Mouse (Mus musculus): ENCODE data around the gene Pole. TPM values are rescaled to one million over a fixed set of nuclear protein-coding genes. Genes with fewer than 3 reads are reported as not detected.

The Pole gene
- polyA plus RNA-seq, 1 experiment from 2014 or later = 56.1 TPM

GRCm38 (mm10) chr5:110286446-110287083, 459 bp downstream of the Pole start:
- WGBS = 5% methylated on average over 31 of the region's 31 CpGs
- peak overlapping the region; percentile 84 for H3K4me3 ChIP-seq
- peaks cover 27% of the 10 kb centered on the region for H3K36me3 ChIP-seq
- peaks cover 19% of the 10 kb centered on the region for H3K4me1 ChIP-seq
- H3K9me3 ChIP-seq (replicated peaks) = no peaks in the 10 kb centered on the region
- H3K27ac ChIP-seq = peak overlapping the region; percentile 95
- no peak for DNase-seq (ENCODE audit: low spot score)
- H3K27me3 ChIP-seq (ENCODE audit: low read depth, poor library complexity, severe bottlenecking) = peaks cover 23% of the 10 kb centered on the region

- peaks cover 23% of the 10 kb centered on the region for H3K27me3 ChIP-seq (ENCODE audit: low read depth, poor library complexity, severe bottlenecking)
- no peak overlapping the region for H3K27ac ChIP-seq
- peak overlapping the region; percentile 84 for H3K4me3 ChIP-seq
- H3K9me3 ChIP-seq (replicated peaks) = no peaks in the 10 kb centered on the region
- WGBS = 81% methylated on average over 2 of the region's 2 CpGs
- peaks cover 19% of the 10 kb centered on the region for H3K4me1 ChIP-seq
- H3K36me3 ChIP-seq = peaks cover 32% of the 10 kb centered on the region
- DNase-seq (ENCODE audit: low spot score) = no peak
Observed at GRCm38 (mm10) chr5:110287084-110287475, 974 bp downstream of the Pole start.

GRCm38 (mm10) chr5:110291649-110292048, 5.5 kb downstream of the Pole start:
- 94% methylated on average over 1 of the region's 1 CpGs for WGBS

GRCm38 (mm10) chr5:110296637-110297036, 10.5 kb downstream of the Pole start:
- no peak for DNase-seq (ENCODE audit: low spot score)
- Histone ChIP-seq H3K4me1 (no peaks in the 10 kb centered on the region), H3K27ac (no peak overlapping the region), H3K9me3 (replicated peaks) (no peaks in the 10 kb centered on the region), H3K27me3 (ENCODE audit: low read depth, poor library complexity, severe bottlenecking) (no peaks in the 10 kb centered on the region), H3K36me3 (peaks cover 99% of the 10 kb centered on the region), H3K4me3 (no peak overlapping the region)
- WGBS = 100% methylated on average over 1 of the region's 1 CpGs

More at GRCm38 (mm10) chr5:110291649-110292048, 5.5 kb downstream of the Pole start:
- Histone ChIP-seq H3K27ac (no peak overlapping the region), H3K4me3 (no peak overlapping the region), H3K4me1 (peaks cover 8% of the 10 kb centered on the region), H3K36me3 (peaks cover 77% of the 10 kb centered on the region), H3K9me3 (replicated peaks) (no peaks in the 10 kb centered on the region), H3K27me3 (ENCODE audit: low read depth, poor library complexity, severe bottlenecking) (no peaks in the 10 kb centered on the region)
- DNase-seq (ENCODE audit: low spot score) = no peak

GRCm38 (mm10) chr5:110300591-110300990, 14.5 kb downstream of the Pole start:
- H3K9me3 ChIP-seq (replicated peaks) = no peaks in the 10 kb centered on the region
- H3K36me3 ChIP-seq = peaks cover 100% of the 10 kb centered on the region
- H3K4me1 ChIP-seq = no peaks in the 10 kb centered on the region
- H3K27me3 ChIP-seq (ENCODE audit: low read depth, poor library complexity, severe bottlenecking) = no peaks in the 10 kb centered on the region
- no peak overlapping the region for H3K27ac ChIP-seq
- H3K4me3 ChIP-seq = no peak overlapping the region
- DNase-seq (ENCODE audit: low spot score) = no peak
- 98% methylated on average over 2 of the region's 2 CpGs for WGBS

GRCm38 (mm10) chr5:110308861-110309260, 22.8 kb downstream of the Pole start:
- H3K27ac ChIP-seq = no peak overlapping the region
- DNase-seq (ENCODE audit: low spot score) = no peak
- 95% methylated on average over 7 of the region's 7 CpGs for WGBS
- no peak overlapping the region for H3K4me3 ChIP-seq
- peaks cover 100% of the 10 kb centered on the region for H3K36me3 ChIP-seq
- H3K4me1 ChIP-seq = no peaks in the 10 kb centered on the region
- H3K9me3 ChIP-seq (replicated peaks) = no peaks in the 10 kb centered on the region
- H3K27me3 ChIP-seq (ENCODE audit: low read depth, poor library complexity, severe bottlenecking) = no peaks in the 10 kb centered on the region

GRCm38 (mm10) chr5:110313127-110313526, 27.0 kb downstream of the Pole start:
- Histone ChIP-seq H3K4me3 (no peak overlapping the region), H3K36me3 (peaks cover 98% of the 10 kb centered on the region), H3K4me1 (no peaks in the 10 kb centered on the region), H3K9me3 (replicated peaks) (no peaks in the 10 kb centered on the region), H3K27ac (no peak overlapping the region), H3K27me3 (ENCODE audit: low read depth, poor library complexity, severe bottlenecking) (no peaks in the 10 kb centered on the region)
- no peak for DNase-seq (ENCODE audit: low spot score)
- WGBS = 96% methylated on average over 3 of the region's 3 CpGs

- Histone ChIP-seq H3K4me1 (no peaks in the 10 kb centered on the region), H3K4me3 (no peak overlapping the region), H3K36me3 (peaks cover 97% of the 10 kb centered on the region), H3K27ac (no peak overlapping the region), H3K27me3 (ENCODE audit: low read depth, poor library complexity, severe bottlenecking) (no peaks in the 10 kb centered on the region), H3K9me3 (replicated peaks) (no peaks in the 10 kb centered on the region)
- DNase-seq (ENCODE audit: low spot score) = no peak
- WGBS = 74% methylated on average over 3 of the region's 3 CpGs
Observed at GRCm38 (mm10) chr5:110330508-110330907, 44.4 kb downstream of the Pole start.

GRCm38 (mm10) chr5:110338792-110339191, 52.7 kb downstream of the Pole start:
- 96% methylated on average over 2 of the region's 2 CpGs for WGBS
- H3K27me3 ChIP-seq (ENCODE audit: low read depth, poor library complexity, severe bottlenecking) = peaks cover 35% of the 10 kb centered on the region
- peaks cover 63% of the 10 kb centered on the region for H3K36me3 ChIP-seq
- DNase-seq (ENCODE audit: low spot score) = no peak
- H3K4me1 ChIP-seq = peaks cover 18% of the 10 kb centered on the region
- H3K27ac ChIP-seq = no peak overlapping the region
- no peak overlapping the region for H3K4me3 ChIP-seq
- no peaks in the 10 kb centered on the region for H3K9me3 ChIP-seq (replicated peaks)

GRCm38 (mm10) chr5:110342648-110343284, 56.7 kb downstream of the Pole start, which contains the start of gene P2rx2:
Gene P2rx2 (minus strand): TSS chr5:110343212.
- Histone ChIP-seq H3K4me1 (peaks cover 18% of the 10 kb centered on the region), H3K27ac (peak within 1 kb of the TSS; percentile 37; the same call in 1 of the 2 replicates), H3K9me3 (replicated peaks) (no peaks in the 10 kb centered on the region), H3K4me3 (peak within 1 kb of the TSS; percentile 57), H3K36me3 (peaks cover 24% of the 10 kb centered on the region), H3K27me3 (ENCODE audit: low read depth, poor library complexity, severe bottlenecking) (peaks cover 48% of the 10 kb centered on the region)
- peak; percentile 68 for DNase-seq (ENCODE audit: low spot score)
- 3% methylated on average over 43 of the region's 43 CpGs for WGBS

- H3K4me1 ChIP-seq = peaks cover 18% of the 10 kb centered on the region
- 77% methylated on average over 4 of the region's 4 CpGs for WGBS
- no peak for DNase-seq (ENCODE audit: low spot score)
- no peak within 1 kb of the TSS for H3K27ac ChIP-seq
- peaks cover 6% of the 10 kb centered on the region for H3K36me3 ChIP-seq
- peaks cover 48% of the 10 kb centered on the region for H3K27me3 ChIP-seq (ENCODE audit: low read depth, poor library complexity, severe bottlenecking)
- H3K4me3 ChIP-seq = no peak within 1 kb of the TSS
- no peaks in the 10 kb centered on the region for H3K9me3 ChIP-seq (replicated peaks)
Observed at GRCm38 (mm10) chr5:110344524-110344923, 58.4 kb downstream of the Pole start, which contains the start of gene Lrcol1. Gene Lrcol1 (plus strand): TSS chr5:110344730.

- Histone ChIP-seq H3K27me3 (ENCODE audit: low read depth, poor library complexity, severe bottlenecking) (peaks cover 46% of the 10 kb centered on the region), H3K9me3 (replicated peaks) (no peaks in the 10 kb centered on the region)
- WGBS = 84% methylated on average over 4 of the region's 4 CpGs
Observed at GRCm38 (mm10) chr5:110345553-110345952, 59.4 kb downstream of the Pole start.

GRCm38 (mm10) chr5:110347006-110347405, 60.9 kb downstream of the Pole start:
- no peak overlapping the region for H3K4me3 ChIP-seq
- 87% methylated on average over 8 of the region's 8 CpGs for WGBS
- no peaks in the 10 kb centered on the region for H3K9me3 ChIP-seq (replicated peaks)
- H3K27me3 ChIP-seq (ENCODE audit: low read depth, poor library complexity, severe bottlenecking) = peaks cover 31% of the 10 kb centered on the region
- no peaks in the 10 kb centered on the region for H3K36me3 ChIP-seq
- no peak overlapping the region for H3K27ac ChIP-seq
- peaks cover 18% of the 10 kb centered on the region for H3K4me1 ChIP-seq
- DNase-seq (ENCODE audit: low spot score) = no peak

More at GRCm38 (mm10) chr5:110345553-110345952, 59.4 kb downstream of the Pole start:
- no peak for DNase-seq (ENCODE audit: low spot score)
- Histone ChIP-seq H3K27ac (no peak overlapping the region), H3K36me3 (no peaks in the 10 kb centered on the region; the same call in 1 of the 2 replicates), H3K4me3 (no peak overlapping the region), H3K4me1 (peaks cover 18% of the 10 kb centered on the region)
